Mouse (Mus musculus) retina, postnatal 7 days (tissue): Measurements from ENCODE around the gene Ralgapa1.
A peak's percentile ranks its signal among the peaks of the same experiment; 100 is the strongest.
"Not testable (repeated sequence)": the region's sequence is repeated elsewhere in the genome, so short reads cannot be mapped to it uniquely, and the experiment has no call there.

Source experiments
- DNase-seq: peaks from one replicate; pipeline ENCODE4 v3.0.0-alpha.2; 2012; ENCODE audit warnings: low read depth, low spot score

Gene Ralgapa1

GRCm38 (mm10) chr12:55599639-55600502, 221.1 kb downstream of the Ralgapa1 start:
- DNase-seq, result no peak

GRCm38 (mm10) chr12:55598887-55599561, 221.9 kb downstream of the Ralgapa1 start, which contains the start of gene Insm2:
Gene Insm2 (plus strand): TSS chr12:55599427.
- peak; percentile 39 for DNase-seq

GRCm38 (mm10) chr12:55598537-55598886, 222.5 kb downstream of the Ralgapa1 start:
- DNase-seq, result no peak

- DNase-seq, result not testable (repeated sequence)
Observed at GRCm38 (mm10) chr12:55586936-55587335, 234.0 kb downstream of the Ralgapa1 start.

- DNase-seq, result no peak
Observed at GRCm38 (mm10) chr12:55573794-55574193, 247.2 kb downstream of the Ralgapa1 start.

GRCm38 (mm10) chr12:55573089-55573488, 247.9 kb downstream of the Ralgapa1 start:
- no peak for DNase-seq

- no peak for DNase-seq
Observed at GRCm38 (mm10) chr12:55571661-55572060, 249.3 kb downstream of the Ralgapa1 start.

- no peak for DNase-seq
Observed at GRCm38 (mm10) chr12:55571181-55571580, 249.8 kb downstream of the Ralgapa1 start.

- DNase-seq, result no peak
Observed at GRCm38 (mm10) chr12:55570646-55571045, 250.3 kb downstream of the Ralgapa1 start.

GRCm38 (mm10) chr12:55569676-55570075, 251.3 kb downstream of the Ralgapa1 start:
- DNase-seq, result no peak

GRCm38 (mm10) chr12:55568466-55568865, 252.5 kb downstream of the Ralgapa1 start:
- DNase-seq, result no peak

- no peak for DNase-seq
Observed at GRCm38 (mm10) chr12:55566837-55567236, 254.1 kb downstream of the Ralgapa1 start.

GRCm38 (mm10) chr12:55565867-55566266, 255.1 kb downstream of the Ralgapa1 start:
- DNase-seq, result no peak

GRCm38 (mm10) chr12:55565206-55565605, 255.8 kb downstream of the Ralgapa1 start, which contains the start of gene Aldoart2:
Gene Aldoart2 (plus strand): TSS chr12:55565239.
- no peak for DNase-seq

GRCm38 (mm10) chr12:55564187-55564963, 256.6 kb downstream of the Ralgapa1 start:
- no peak for DNase-seq

GRCm38 (mm10) chr12:55563742-55564141, 257.2 kb downstream of the Ralgapa1 start:
- no peak for DNase-seq

- DNase-seq, result no peak
Observed at GRCm38 (mm10) chr12:55560025-55560690, 260.8 kb downstream of the Ralgapa1 start.

GRCm38 (mm10) chr12:55559184-55559855, 261.6 kb downstream of the Ralgapa1 start:
- no peak for DNase-seq

- no peak for DNase-seq
Observed at GRCm38 (mm10) chr12:55557866-55558265, 263.1 kb downstream of the Ralgapa1 start.

- not testable (repeated sequence) for DNase-seq
Observed at GRCm38 (mm10) chr12:55554901-55555300, 266.1 kb downstream of the Ralgapa1 start.
